Mouse (Mus musculus): ENCODE measurements around the gene Foxn3. TPM values are rescaled to one million over a fixed set of nuclear protein-coding genes. Genes with fewer than 3 reads are reported as not detected.
A peak's percentile ranks its signal among the peaks of the same experiment; 100 is the strongest.

Gene Foxn3
- total RNA-seq, 2 experiments from 2014 or later, result 55.7 to 59.4 TPM

DNA sequence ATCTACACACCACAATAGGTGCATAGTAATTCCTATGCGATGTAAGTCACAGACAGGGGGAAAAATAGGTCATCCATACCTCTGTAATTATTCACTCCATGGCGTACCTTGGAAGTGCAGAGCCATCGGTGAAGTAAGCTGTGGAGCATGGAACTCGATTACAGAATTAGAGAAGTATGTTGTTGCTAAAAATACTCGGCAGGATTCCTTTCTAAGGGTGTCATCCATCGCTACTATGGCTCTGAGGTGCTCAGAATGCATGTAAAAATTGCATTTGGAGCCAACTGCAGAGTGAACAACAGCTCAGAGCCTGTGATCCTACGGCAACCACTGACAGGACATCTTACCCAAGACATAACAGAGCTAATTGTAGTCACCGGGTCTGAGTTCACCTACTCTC lies 206.7 kb downstream of the Foxn3 start:
- DNase-seq (ENCODE audit: low spot score in 2 of 2), result no peak

DNA sequence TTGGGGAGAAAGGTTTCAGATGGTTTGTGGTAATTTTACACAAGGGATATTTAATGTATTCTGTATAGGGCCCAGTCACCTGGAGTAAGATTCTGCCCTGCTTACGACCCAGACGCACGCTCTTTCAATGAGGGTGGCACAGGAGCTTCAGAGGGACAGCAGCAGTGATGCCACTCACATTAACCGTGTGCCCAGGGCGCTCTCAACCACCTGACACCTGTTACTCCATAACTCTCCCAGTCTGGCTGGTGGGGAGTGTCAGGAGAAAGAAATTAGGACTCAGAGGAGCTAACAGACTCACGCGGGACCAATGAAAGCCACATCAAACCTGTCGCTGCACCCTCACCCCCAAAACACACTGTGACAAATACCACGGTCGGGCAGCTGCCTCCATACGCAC lies 209.7 kb downstream of the Foxn3 start:
- no peak for DNase-seq (ENCODE audit: low spot score in 2 of 2)

DNA sequence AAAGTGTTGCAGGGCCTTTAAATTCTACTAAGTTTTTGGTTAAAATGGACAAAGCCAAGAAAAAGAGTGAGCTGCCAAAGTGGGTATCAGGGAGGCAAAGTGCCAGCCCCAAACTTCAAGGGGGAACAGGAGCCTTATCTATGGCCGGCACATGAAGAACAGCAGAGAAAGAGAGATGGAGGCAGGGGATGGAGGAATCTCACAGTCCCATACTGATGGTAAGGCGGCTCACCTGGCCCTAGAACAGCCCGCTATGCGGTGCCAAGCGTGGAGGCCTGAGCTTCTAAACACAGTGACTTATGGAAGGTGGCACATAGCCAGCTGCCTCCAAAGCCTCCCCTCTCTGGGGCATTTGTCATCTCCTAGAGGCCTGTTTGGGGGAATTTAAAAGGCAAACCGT lies 210.8 kb downstream of the Foxn3 start:
- DNase-seq (ENCODE audit: low spot score in 2 of 2), result no peak

DNA sequence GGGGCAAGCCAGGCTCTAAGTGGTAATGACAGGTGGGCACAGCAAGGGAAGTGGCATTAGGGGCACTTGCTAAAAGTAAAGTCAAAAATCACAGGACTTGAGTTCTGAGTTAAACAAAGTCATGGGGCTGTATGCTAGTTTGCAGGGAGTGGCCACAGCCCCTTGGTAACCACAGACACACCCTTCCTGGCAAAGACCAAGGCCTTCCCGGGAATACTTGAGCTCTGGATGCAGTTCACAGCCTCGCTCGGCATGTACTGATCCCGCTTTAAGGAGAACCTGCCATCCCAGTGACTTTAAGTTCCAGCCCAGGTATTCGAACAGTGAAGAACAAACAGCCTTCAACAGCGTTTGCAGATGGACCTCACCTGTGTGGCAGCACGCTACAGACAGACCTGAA lies 211.2 kb downstream of the Foxn3 start:
- DNase-seq (ENCODE audit: low spot score in 2 of 2), result no peak

- DNase-seq (ENCODE audit: low spot score in 2 of 2), result no peak
Observed at GRCm38 (mm10) chr12:99351731-99352130, 211.7 kb downstream of the Foxn3 start.

DNA sequence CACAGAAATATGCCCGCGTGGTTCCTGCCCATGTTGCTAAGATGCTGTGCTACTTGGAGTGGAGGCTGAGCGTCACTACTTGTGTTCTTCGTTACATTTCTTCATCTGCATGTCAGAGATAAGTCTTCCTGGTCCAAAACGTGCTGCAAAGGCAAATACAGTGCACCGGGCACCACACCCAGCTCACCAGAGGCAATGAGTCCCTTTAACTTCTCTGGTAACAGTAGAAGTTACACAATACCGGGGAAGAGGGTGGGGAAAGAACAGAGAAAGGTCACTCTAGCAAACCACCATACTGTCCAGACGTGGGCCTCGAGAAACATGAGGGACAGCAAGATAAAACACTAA lies 213.8 kb downstream of the Foxn3 start:
- DNase-seq (ENCODE audit: low spot score in 2 of 2), result no peak

- DNase-seq (ENCODE audit: low spot score in 2 of 2), result no peak
Observed at GRCm38 (mm10) chr12:99348940-99349649, 214.3 kb downstream of the Foxn3 start.

GRCm38 (mm10) chr12:99347512-99347911 lies 215.9 kb downstream of the Foxn3 start:
- no peak for DNase-seq (ENCODE audit: low spot score in 2 of 2)

- no peak for DNase-seq (ENCODE audit: low spot score in 2 of 2)
Observed at GRCm38 (mm10) chr12:99346982-99347381, 216.4 kb downstream of the Foxn3 start.

DNA sequence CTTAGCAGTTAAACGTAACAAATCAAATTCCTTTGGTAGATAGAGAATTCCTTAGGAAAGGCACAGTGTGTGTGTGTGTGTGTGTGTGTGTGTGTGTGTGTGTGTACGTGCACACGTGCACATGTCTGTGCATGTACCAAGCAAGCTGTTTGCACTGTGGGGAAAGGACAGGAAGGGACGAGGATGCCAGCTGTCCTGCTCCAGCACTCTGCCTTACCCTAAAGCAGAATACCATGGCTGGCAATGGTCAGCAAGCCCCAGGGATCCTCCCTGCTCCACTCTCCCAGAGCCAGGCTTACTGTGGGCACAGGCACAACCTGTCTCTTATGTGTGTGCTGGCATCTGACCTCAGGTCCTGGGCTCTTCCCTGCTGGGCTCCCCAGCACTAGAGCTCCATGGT lies 218.1 kb downstream of the Foxn3 start:
- DNase-seq (ENCODE audit: low spot score in 2 of 2), result no peak

DNA sequence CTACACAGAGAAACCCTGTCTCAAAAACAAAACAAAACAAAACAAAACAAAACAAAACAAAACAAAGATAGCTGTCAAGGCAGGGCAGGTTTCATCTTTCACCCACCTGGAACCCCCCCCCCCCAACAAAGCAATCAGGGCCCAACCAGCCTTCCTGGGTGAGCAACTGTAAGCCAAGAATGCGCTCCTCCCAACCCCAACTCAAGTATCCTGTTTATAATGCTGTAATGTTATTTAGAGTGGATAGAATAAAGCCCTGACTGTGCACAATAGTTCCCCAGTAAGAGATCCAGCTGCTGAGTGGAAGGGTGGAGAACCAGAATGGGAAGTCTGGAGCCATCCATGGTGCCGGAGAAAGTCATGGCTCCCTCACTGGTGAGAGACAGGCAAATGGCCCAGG lies 220.0 kb downstream of the Foxn3 start:
- DNase-seq (ENCODE audit: low spot score in 2 of 2), result no peak

DNA sequence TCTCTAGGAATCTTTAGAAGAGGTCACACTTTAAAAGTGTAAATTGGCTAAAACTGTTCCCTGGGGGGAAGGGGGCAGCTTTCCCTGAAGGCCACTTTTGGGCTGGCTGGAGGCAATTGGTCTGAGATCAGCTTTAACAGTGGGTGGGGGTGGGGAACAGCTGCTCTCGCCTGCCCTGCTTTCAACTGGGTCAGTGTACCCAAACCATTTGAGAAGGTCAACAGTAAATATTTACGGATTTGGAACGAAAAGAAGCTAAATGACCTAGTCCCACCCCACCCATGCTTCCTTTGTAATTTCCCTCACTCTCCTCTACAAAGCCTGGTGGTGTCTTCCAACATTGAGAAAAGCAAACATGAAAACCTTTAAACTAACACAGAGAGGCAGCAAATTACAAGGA lies 221.2 kb downstream of the Foxn3 start:
- DNase-seq (ENCODE audit: low spot score in 2 of 2), result no peak

GRCm38 (mm10) chr12:99341751-99342150 lies 221.6 kb downstream of the Foxn3 start:
- DNase-seq (ENCODE audit: low spot score in 2 of 2), result no peak

DNA sequence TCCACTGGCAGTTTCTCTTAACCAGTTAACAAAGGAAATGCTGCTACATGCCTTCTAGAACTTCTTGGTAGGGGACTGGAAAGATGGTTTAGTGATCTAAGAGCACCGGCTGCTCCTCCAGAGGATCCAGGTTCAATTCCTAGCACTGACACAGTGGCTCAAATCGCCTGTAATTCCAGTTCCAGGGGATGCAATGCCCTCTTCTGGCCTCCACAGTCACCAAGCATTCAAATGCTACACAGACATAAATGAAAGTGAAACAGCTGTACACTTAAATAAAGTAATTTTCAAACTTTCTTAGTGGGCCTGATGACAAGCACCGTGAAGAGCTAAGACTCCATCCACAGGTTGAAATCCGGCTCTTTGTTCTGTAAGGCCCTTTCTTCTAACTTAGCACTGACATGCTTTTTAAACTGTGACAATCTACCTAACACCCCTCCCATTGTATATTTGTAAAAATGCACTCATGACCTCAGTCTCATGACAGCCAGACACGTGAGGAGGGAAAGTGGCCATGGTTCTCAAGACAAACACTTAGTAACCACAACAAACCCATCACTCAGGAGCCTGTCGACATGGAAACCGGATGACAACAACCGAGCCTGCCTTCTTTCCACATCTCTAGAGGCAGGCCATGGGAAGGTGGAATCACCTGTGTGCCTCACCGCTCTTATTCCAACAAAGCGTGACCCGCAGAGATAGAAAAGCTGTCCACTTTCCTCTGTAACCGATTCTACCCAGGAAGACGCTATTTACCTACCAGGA lies 222.8 kb downstream of the Foxn3 start:
- no peak for DNase-seq (ENCODE audit: low spot score in 2 of 2)

DNA sequence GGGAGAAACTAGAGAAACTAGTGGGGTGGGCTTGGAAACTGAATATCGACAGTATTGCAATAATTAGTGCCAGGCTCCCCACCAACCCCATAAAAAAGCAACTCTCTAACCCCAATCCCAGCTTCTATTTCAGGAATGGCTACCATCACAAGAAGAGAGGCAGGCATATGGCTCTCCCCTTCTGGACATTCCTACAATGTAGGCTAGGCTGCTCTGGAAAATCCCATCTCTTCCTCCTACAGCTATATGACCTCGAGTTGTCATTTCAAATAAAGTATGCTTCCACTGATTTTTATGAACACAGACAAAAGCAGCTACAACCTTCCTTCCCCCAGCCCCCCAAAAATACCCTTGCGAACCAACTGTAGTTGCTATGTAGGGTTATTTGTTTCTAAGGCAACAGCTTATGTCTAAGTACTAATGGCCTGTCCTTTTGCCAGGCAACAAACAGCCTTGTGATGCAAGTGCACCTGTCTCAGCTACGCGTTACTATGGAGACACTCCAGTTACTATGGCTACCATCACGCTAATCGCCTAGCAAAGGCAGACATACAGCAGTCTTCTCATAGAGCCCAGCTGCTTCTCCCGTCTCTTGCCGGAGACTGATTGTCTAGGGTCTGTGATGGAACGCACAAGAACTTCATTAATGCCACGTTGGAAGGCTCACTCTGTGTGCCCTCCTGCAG lies 223.6 kb downstream of the Foxn3 start:
- DNase-seq (ENCODE audit: low spot score in 2 of 2), result peak; percentile 67 to 76

- no peak for DNase-seq (ENCODE audit: low spot score in 2 of 2)
Observed at GRCm38 (mm10) chr12:99338754-99339153, 224.6 kb downstream of the Foxn3 start.

- DNase-seq (ENCODE audit: low spot score in 2 of 2), result no peak
Observed at GRCm38 (mm10) chr12:99337171-99337435, 226.3 kb downstream of the Foxn3 start.

GRCm38 (mm10) chr12:99336349-99337170 lies 226.8 kb downstream of the Foxn3 start:
- DNase-seq (ENCODE audit: low spot score in 2 of 2), result peak in 1 of 2 experiments; percentile 43

GRCm38 (mm10) chr12:99335628-99336027 lies 227.8 kb downstream of the Foxn3 start:
- no peak for DNase-seq (ENCODE audit: low spot score in 2 of 2)

- no peak for DNase-seq (ENCODE audit: low spot score in 2 of 2)
Observed at GRCm38 (mm10) chr12:99334026-99334425, 229.4 kb downstream of the Foxn3 start.

DNA sequence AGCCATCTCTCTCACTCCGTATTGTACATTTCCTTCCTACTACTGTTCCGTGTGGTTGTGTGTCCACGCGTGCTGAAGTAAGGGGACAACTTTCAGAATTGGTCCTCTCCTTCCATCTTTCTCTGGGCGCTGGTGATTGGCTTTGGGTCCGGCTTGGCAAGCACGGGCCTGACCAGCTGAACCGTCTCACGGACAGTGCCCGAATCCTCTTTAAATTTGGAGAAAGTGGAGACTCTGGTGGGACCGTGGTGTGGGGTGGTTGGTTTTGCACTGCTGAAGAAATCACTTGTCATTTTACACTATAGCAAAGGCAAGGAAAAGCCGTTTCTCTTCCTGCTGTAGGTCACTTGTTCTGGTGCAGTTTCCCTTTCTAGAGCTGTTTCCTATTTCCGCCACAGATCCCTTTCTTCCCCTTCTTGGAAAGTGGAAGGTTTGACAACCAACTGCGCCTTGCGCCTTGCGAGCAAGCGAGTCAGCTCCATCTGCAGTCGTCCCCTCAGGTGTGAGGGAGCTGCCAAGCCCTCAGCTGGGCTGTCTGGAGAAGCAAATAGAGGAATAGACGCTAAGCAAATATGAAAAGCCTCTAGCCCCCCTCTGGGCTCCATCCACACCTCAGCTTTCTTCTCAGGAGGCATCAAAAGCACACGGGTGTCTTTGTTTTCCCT lies 229.9 kb downstream of the Foxn3 start:
- no peak for DNase-seq (ENCODE audit: low spot score in 2 of 2)
